Mouse (Mus musculus): ENCODE data around the gene Rab3d. TPM values are rescaled to one million over a fixed set of nuclear protein-coding genes. Genes with fewer than 3 reads are reported as not detected.

Gene Rab3d
- total and polyA plus RNA-seq, 2 experiments: 5.6 to 16.6 TPM

GRCm38 (mm10) chr9:21947540-21948130 lies 29.6 kb upstream of the Rab3d start:
- Histone ChIP-seq H3K36me3 (ENCODE audit: control insufficient read depth, insufficient read depth, low read length) (no peaks in the 10 kb centered on the region), H3K79me2 (ENCODE audit: control insufficient read depth, insufficient read depth, low read length) (no peaks in the 10 kb centered on the region), H3K4me3 (ENCODE audit: insufficient read depth, low read depth, low read length) (no peak overlapping the region), H3K4me1 (ENCODE audit: control insufficient read depth, insufficient read depth, low read length) (no peaks in the 10 kb centered on the region), H3K9ac (ENCODE audit: low read depth, low read length) (no peak overlapping the region), H3K27ac (replicated peaks; ENCODE audit: insufficient read depth, low read depth, low read length) (no peak overlapping the region), H3K27me3 (ENCODE audit: control insufficient read depth, insufficient read depth, low read length) (no peaks in the 10 kb centered on the region)
- WGBS: 31% methylated on average over 26 of the region's 28 CpGs
- no peak for TF ChIP-seq POLR2A (IDR thresholded peaks at IDR 0.05; ENCODE audit: extremely low read depth, insufficient read depth, low read length)
- TF ChIP-seq CTCF (IDR thresholded peaks at IDR 0.05; ENCODE audit: low read depth, low read length): no peak
- no peak for DNase-seq (ENCODE audit: extremely low read depth, low read depth, low spot score)

GRCm38 (mm10) chr9:21944267-21944666 lies 26.3 kb upstream of the Rab3d start:
- no peak overlapping the region for H3K9ac ChIP-seq (ENCODE audit: low read depth, low read length)
- TF ChIP-seq CTCF (IDR thresholded peaks at IDR 0.05; ENCODE audit: low read depth, low read length) (no peak), POLR2A (IDR thresholded peaks at IDR 0.05; ENCODE audit: extremely low read depth, insufficient read depth, low read length) (no peak)
- no peaks in the 10 kb centered on the region for H3K36me3 ChIP-seq (ENCODE audit: control insufficient read depth, insufficient read depth, low read length)
- H3K27ac ChIP-seq (replicated peaks; ENCODE audit: insufficient read depth, low read depth, low read length): no peak overlapping the region
- no peak for DNase-seq (ENCODE audit: extremely low read depth, low read depth, low spot score)
- no peaks in the 10 kb centered on the region for H3K27me3 ChIP-seq (ENCODE audit: control insufficient read depth, insufficient read depth, low read length)
- no peaks in the 10 kb centered on the region for H3K79me2 ChIP-seq (ENCODE audit: control insufficient read depth, insufficient read depth, low read length)
- WGBS: 25% methylated on average over 23 of the region's 23 CpGs
- H3K4me1 ChIP-seq (ENCODE audit: control insufficient read depth, insufficient read depth, low read length): no peaks in the 10 kb centered on the region
- H3K4me3 ChIP-seq (ENCODE audit: insufficient read depth, low read depth, low read length): no peak overlapping the region

- H3K27ac ChIP-seq (replicated peaks; ENCODE audit: insufficient read depth, low read depth, low read length): no peak overlapping the region
- DNase-seq (ENCODE audit: extremely low read depth, low read depth, low spot score): no peak
- no peaks in the 10 kb centered on the region for H3K79me2 ChIP-seq (ENCODE audit: control insufficient read depth, insufficient read depth, low read length)
- WGBS: 44% methylated on average over 12 of the region's 12 CpGs
- no peaks in the 10 kb centered on the region for H3K27me3 ChIP-seq (ENCODE audit: control insufficient read depth, insufficient read depth, low read length)
- no peaks in the 10 kb centered on the region for H3K36me3 ChIP-seq (ENCODE audit: control insufficient read depth, insufficient read depth, low read length)
- no peaks in the 10 kb centered on the region for H3K4me1 ChIP-seq (ENCODE audit: control insufficient read depth, insufficient read depth, low read length)
- no peak overlapping the region for H3K4me3 ChIP-seq (ENCODE audit: insufficient read depth, low read depth, low read length)
- TF ChIP-seq POLR2A (IDR thresholded peaks at IDR 0.05; ENCODE audit: extremely low read depth, insufficient read depth, low read length): no peak
- no peak for TF ChIP-seq CTCF (IDR thresholded peaks at IDR 0.05; ENCODE audit: low read depth, low read length)
- no peak overlapping the region for H3K9ac ChIP-seq (ENCODE audit: low read depth, low read length)
Observed at GRCm38 (mm10) chr9:21943638-21944037, 25.6 kb upstream of the Rab3d start.

GRCm38 (mm10) chr9:21943046-21943445 lies 25.1 kb upstream of the Rab3d start:
- Histone ChIP-seq H3K27me3 (ENCODE audit: control insufficient read depth, insufficient read depth, low read length) (no peaks in the 10 kb centered on the region), H3K4me3 (ENCODE audit: insufficient read depth, low read depth, low read length) (no peak overlapping the region), H3K36me3 (ENCODE audit: control insufficient read depth, insufficient read depth, low read length) (no peaks in the 10 kb centered on the region), H3K9ac (ENCODE audit: low read depth, low read length) (no peak overlapping the region), H3K4me1 (ENCODE audit: control insufficient read depth, insufficient read depth, low read length) (no peaks in the 10 kb centered on the region), H3K79me2 (ENCODE audit: control insufficient read depth, insufficient read depth, low read length) (no peaks in the 10 kb centered on the region), H3K27ac (replicated peaks; ENCODE audit: insufficient read depth, low read depth, low read length) (no peak overlapping the region)
- no peak for TF ChIP-seq POLR2A (IDR thresholded peaks at IDR 0.05; ENCODE audit: extremely low read depth, insufficient read depth, low read length)
- no peak for TF ChIP-seq CTCF (IDR thresholded peaks at IDR 0.05; ENCODE audit: low read depth, low read length)
- 72% methylated on average over 12 of the region's 12 CpGs for WGBS
- DNase-seq (ENCODE audit: extremely low read depth, low read depth, low spot score): no peak

GRCm38 (mm10) chr9:21938234-21938855 lies 20.4 kb upstream of the Rab3d start:
- no peak for DNase-seq (ENCODE audit: extremely low read depth, low read depth, low spot score)
- Histone ChIP-seq H3K27me3 (ENCODE audit: control insufficient read depth, insufficient read depth, low read length) (no peaks in the 10 kb centered on the region), H3K4me3 (ENCODE audit: insufficient read depth, low read depth, low read length) (no peak overlapping the region), H3K36me3 (ENCODE audit: control insufficient read depth, insufficient read depth, low read length) (no peaks in the 10 kb centered on the region), H3K27ac (replicated peaks; ENCODE audit: insufficient read depth, low read depth, low read length) (no peak overlapping the region), H3K4me1 (ENCODE audit: control insufficient read depth, insufficient read depth, low read length) (no peaks in the 10 kb centered on the region), H3K9ac (ENCODE audit: low read depth, low read length) (no peak overlapping the region), H3K79me2 (ENCODE audit: control insufficient read depth, insufficient read depth, low read length) (no peaks in the 10 kb centered on the region)
- TF ChIP-seq POLR2A (IDR thresholded peaks at IDR 0.05; ENCODE audit: extremely low read depth, insufficient read depth, low read length): no peak
- no peak for TF ChIP-seq CTCF (IDR thresholded peaks at IDR 0.05; ENCODE audit: low read depth, low read length)
- 94% methylated on average over 4 of the region's 4 CpGs for WGBS

- Histone ChIP-seq H3K79me2 (ENCODE audit: control insufficient read depth, insufficient read depth, low read length) (no peaks in the 10 kb centered on the region), H3K4me1 (ENCODE audit: control insufficient read depth, insufficient read depth, low read length) (no peaks in the 10 kb centered on the region), H3K27me3 (ENCODE audit: control insufficient read depth, insufficient read depth, low read length) (no peaks in the 10 kb centered on the region), H3K36me3 (ENCODE audit: control insufficient read depth, insufficient read depth, low read length) (no peaks in the 10 kb centered on the region), H3K4me3 (ENCODE audit: insufficient read depth, low read depth, low read length) (no peak overlapping the region), H3K9ac (ENCODE audit: low read depth, low read length) (no peak overlapping the region), H3K27ac (replicated peaks; ENCODE audit: insufficient read depth, low read depth, low read length) (no peak overlapping the region)
- TF ChIP-seq CTCF (IDR thresholded peaks at IDR 0.05; ENCODE audit: low read depth, low read length): no peak
- no peak for TF ChIP-seq POLR2A (IDR thresholded peaks at IDR 0.05; ENCODE audit: extremely low read depth, insufficient read depth, low read length)
- WGBS: 90% methylated on average over 4 of the region's 4 CpGs
- no peak for DNase-seq (ENCODE audit: extremely low read depth, low read depth, low spot score)
Observed at GRCm38 (mm10) chr9:21937711-21938175, 19.8 kb upstream of the Rab3d start.

Measured in liver, adult 2 months (tissue).